Mouse (Mus musculus) limb, embryonic 11.5 days (tissue): ENCODE data around the gene Mboat1. TPM values are rescaled to one million over a fixed set of nuclear protein-coding genes. Genes with fewer than 3 reads are reported as not detected.

ENCODE experiments used
- polyA plus RNA-seq: library from polyadenylated mRNA; unstranded; fragments of >200 nt; fragmentation: Nextera tagmentation; extraction: Ambion mirVana; gene quantifications from 2 replicates; pipeline ENCODE4 v1.2.1, GENCODE M21; 2014

The Mboat1 gene
- polyA plus RNA-seq, 1 experiment from 2014 or later: 4.4 TPM

Other genes with a start within 250 kb of the Mboat1 start
- gene E2f3, start 150.4 kb upstream of the Mboat1 start, polyA plus RNA-seq: 19.0 and 19.6 TPM in 2 replicates
- 2.5 and 3.3 TPM in 2 replicates for gene Agtr1a, start 200.0 kb downstream of the Mboat1 start, polyA plus RNA-seq